Mouse (Mus musculus): Measurements from ENCODE around the gene Ptprr.

DNA sequence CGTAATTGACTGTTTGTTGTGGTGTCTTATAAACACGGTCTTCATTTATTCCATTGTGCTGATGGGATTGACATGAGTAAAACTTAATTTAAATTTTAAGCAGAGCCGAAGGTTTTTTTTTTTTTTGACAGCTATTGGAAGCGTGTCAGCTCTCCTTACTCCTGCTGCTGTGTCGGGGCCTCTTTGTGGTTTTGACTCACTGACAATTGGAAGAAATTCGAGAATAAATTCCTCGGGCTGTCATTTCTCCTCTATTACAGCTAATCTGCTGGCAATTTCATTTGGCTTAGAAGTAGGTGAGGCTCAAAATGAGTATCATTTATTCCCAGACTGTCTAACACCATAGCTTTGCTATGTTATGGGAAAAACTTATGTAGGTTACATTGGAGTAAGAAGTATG, 41.7 kb upstream of the Ptprr start:
- TF ChIP-seq POLR2A (IDR thresholded peaks at IDR 0.05; ENCODE audit: control insufficient read depth, low read depth, low read length), result no peak
- no peak for TF ChIP-seq CTCF (IDR thresholded peaks at IDR 0.05; ENCODE audit: control insufficient read depth, insufficient read depth, insufficient replicate concordance, low read depth, low read length)
